Mouse (Mus musculus) induced T-regulatory cell, adult 2 months (primary cell): ENCODE results near the gene Gm44511.
"Not testable (repeated sequence)": the region's sequence is repeated elsewhere in the genome, so short reads cannot be mapped to it uniquely, and the experiment has no call there.

ENCODE experiments used
- DNase-seq: peaks from one replicate; pipeline ENCODE4 v3.0.0-alpha.2; 2012; ENCODE audit warnings: low read depth

Gene Gm44511

DNA sequence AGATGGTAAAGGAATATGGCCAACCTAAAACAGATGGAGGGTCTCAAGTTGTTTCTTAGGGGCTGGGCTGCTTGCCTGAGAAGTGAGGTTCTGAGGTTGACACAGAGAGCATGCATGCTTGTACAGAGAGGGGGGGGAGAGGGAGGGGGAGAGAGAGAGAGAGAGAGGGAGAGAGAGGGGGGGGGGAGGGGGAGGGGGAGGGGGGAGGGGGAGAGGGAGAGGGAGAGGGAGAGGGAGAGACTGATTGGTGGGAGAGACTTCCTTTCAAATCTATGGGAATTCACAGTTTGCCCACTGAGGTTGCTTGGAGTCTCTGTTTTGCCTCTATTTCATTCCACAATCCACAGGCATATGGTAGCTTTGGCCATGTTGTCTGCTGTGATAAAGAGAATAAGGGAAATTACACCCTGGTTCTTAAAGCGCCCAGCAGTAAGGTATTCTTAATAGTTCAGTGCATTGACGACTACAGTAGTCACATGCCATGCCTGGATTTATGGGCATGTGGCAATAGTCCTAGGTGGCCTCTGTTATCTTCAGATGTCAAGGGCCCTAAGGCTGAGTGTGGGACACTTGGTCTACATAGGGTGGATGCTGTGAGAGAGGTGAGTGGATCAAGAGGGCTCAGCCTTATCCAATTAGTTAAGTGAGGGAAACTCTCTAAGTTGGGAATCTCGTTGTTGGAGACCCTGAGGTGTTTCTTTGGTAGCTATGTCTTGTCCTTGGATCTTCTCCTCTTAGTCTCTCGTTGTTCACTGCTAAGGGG lies 15.4 kb upstream of the Gm44511 start:
- peak; percentile 52 for DNase-seq

DNA sequence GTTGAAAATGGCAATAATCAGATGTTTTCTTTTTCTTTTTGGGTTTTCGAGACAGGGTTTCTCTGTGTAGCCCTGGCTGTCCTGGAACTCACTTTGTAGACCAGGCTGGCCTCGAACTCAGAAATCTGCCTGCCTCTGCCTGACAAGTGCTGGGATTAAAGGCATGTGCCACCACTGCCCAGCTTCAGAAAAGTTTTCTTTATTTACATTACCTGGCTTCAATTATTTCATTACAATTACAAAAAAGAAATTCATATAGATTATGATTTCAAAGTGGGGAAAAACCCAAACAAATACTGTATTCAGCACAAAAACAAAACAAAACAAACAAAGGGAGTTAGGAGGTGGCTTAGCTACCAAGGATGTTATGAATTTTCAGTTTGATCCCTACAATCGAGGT lies 14.6 kb upstream of the Gm44511 start:
- peak; percentile 62 for DNase-seq

DNA sequence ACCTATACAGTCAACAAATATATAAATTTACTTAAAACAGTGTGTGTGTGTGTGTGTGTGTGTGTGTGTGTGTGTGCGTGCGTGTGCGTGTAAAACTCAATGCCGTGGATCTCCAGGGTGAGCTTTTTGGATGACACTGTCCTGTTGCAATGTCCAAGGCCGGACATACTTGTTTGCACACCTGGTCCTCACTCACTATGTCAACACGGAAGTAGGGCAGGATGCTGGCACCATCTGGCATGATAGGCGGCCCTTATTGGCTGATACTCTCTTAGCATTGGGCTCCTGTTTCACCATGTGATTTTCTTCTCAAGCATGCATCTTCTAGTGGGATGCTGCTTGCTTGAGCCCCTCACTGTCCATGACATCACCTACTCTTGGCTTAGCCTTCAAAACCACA lies 13.8 kb upstream of the Gm44511 start:
- DNase-seq: peak; percentile 76

DNA sequence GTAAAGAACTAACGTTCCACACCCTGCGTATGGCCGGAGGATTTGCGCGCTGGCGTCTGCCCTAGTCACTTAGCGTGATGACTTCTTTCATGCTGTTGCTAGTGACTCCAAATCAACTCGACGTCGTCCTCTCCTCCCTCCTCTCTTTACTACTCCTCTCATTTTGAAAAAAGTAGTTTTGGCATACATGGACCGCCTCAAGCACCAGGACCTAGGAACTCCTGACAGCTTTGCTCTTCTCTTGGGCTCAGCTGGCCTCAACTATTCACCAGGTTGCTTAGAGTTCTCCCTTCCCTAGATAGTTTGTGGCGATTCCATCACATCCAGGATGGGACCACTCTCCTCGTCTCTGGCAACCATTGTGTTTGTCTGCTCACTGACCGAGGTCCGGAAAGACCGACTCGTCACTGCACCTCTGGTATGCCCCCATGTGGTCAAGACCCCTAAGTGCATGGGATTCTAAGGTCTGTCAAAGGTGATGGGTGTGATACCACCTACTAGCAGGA lies 13.2 kb upstream of the Gm44511 start:
- peak; percentile 97 for DNase-seq

DNA sequence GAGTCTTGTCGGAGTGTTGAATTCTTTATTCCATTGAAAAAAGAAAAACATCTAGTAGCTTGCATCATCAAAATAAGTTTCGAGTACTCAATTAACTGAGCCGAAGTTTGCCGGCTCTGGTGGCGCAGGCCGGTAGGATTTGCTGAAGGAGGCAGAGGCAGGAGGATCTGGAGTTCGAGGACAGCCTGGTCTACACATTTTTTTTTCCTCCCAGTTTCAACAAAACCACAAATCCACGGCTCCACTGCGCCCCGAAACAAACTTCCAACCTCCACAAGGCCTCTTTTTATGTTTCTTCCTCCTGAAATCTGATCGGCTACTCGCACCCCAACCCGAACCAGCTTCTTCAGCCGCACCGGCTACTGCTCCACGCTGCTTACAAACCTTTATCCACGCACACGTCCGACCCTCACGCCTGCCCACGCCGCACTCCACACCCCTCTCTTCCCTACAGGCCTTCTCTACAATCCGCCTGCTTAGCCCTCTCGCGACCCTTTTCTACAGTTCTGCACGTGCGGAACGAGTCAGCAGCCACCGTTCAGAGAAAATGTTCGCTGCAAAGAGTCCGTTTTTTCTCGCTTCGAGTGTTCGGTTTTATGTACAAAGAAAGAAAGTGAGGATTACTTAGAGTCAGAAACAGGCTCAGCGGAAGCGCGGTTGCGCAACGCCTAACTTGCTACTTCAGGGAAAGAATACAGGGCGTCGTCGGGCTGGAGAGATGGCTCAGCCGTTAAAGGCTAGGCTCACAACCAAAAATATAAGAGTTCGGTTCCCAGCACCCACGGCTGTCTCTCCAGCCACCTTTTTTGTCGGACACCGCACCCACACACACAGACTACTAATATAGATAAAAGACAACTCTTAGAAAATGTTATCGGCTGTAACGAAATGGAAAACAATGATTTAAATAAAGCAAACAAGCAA lies 12.5 kb upstream of the Gm44511 start:
- peak; percentile 96 for DNase-seq

DNA sequence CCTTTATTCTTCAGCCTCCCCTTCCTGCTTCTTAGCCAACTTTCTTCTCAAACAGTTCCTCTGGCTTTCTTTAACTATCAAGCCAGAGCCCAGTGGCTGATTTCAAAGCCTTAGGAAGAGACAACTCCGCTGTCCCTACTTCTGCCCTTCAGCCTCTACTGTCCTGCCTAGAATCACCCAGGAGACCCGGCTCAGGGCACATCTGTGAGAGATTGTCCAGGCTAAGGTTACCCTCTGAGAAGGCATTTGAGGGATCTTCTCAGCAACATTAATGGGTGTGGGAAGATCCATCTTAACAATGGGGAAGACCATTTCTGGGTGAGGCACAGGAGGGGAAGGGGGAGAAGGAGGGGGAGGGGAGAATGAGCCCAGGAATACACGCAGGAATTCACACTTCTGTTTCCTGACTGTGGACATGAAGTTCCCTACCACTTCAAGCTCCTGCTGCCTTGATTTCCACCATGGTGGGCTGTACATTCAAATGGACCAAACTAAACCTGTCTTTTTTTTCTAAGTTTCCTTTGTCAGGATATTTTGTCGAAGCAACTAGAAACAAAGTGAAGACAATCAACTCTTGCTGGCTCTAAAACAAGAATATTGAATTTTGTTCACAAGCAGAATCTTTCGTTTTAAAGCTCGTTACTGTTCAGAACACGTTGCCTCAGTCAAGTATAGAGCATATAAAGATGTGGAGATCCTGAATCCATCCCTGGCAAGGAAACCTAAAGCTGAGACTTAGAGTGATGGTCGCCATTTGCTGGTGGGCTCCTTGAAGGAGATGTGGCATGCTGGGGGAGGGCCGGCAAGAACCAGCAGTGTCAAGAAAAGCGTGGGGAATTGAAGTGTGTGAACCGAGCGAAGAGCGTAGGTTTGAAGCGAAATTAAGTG lies 11.6 kb upstream of the Gm44511 start:
- DNase-seq: peak; percentile 57

DNA sequence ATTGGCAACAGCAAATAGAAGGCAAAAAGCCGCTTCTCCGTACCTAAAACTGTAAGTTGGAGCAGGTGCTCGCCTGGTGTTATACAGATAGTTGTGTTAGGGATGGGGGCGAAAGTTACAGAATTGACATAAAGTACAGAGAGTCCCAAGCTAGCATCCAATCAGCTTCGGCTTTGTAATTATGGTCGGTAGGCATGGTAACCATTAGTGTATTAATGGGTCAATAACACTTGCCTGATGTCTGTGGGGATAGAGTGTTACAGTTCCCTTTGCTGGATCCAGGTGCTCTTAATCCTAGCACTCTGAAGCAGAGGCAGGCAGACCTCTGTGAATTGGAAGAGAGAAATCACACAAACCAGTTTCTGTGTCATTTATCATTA lies 10.8 kb upstream of the Gm44511 start:
- no peak for DNase-seq

DNA sequence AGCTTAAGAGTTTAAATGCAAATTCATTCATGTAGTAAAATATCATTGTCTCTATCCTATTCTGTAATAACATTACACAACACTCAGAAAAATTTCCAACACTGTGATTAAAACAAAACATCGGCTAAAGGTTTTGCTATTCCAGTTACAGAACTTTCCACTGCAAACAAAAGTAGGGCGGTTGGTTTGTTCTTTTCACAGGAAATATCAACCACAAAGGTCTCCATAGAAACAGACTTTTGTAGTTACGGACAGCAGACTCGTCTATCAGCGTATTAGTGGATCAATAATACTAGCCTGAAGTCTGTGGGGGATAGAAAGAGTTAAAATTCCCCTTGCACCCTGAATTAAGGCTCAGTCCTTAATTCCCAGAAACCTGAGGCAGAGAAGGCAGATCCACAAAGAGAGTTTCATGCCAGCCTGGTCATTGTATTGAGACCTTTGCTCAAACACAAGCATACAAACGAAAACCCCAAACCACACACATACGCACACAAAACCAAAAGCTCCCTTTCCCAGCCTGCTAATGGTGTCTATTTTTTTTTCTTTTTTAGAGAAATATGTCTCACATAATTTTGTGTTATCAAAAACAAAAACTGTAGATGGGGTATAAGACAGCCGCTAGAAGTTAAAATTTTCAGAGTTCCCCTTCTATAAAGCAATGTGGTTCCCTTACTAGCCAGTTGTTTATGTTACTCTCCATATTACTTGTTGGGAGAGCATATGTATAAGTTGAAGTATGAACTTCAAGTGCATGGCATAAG lies 10.3 kb upstream of the Gm44511 start:
- DNase-seq: peak; percentile 83

DNA sequence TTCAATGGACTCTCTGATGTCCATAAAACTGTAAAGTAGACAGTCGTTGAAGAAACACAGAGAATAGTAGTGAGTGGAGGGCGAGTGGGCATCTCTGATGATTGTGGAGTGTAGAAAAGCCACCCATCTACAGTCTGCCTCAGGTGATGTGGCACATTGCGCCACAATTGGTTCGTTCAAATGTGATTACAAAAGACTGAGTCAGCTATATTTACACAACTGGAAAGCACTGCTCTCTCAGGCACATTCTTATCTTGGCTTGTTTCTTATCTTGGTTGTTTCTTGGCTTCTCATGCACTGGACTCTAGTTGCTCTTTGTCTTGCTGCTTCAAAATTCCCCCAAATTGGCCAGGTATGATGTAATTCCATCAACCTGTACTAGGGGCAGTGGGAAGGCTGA lies 9.5 kb upstream of the Gm44511 start:
- no peak for DNase-seq

DNA sequence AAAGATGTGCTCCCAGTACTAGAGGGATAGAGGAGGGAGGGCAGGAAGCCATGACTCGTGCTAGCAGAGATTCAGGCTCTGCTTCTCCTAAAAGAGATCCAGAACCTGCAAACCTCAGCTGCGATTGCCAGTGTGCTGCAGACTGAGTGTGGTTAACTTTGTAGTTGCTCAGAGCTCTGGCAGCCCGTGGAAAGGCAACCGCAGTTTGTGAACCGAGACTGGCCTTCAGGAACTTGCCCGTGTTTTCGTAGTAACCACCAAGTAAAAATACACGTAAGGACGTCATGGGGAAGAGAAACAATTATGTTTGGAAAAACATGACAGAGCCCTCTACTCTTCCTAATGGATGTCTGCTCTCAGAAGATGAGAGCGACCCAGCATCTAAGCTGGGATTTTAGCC lies 6.9 kb upstream of the Gm44511 start:
- DNase-seq: no peak

DNA sequence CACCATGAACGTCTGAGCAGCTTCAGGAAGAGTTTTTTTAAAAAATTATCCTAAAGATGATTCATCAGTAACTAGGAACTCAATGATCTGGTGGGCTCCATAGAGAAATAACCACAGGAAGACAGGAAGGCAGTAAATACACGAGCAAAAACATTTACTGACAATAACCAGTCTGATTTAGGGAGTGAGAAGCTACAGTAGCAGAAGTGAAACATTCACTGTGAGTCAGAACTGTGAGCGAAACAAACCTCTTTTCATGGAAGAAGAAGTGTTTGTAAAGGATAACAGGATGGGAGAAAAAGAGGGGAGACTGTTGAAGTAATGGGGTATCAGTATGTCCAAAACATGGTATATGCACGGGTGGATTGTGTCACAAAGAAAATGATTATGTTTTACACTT lies 3.7 kb upstream of the Gm44511 start:
- DNase-seq: no peak

DNA sequence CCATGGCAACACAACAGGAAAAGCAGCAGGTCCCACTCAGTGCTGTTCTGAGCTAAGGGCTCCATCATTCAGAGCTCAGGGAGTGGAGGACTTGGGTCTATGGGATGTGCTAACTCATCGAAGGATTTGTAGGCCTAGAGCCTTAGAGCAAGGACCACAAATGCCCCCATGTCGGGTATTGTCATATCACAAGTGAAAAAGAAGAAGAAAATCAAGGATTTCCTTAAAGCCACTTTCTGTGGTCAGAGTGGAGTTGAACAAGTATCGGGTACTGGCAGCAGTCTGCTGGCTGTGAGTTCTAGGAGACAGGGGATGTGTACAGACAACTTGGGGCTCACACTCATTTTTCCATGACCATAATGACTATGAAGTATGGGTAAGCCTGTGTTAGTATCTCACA lies 666 bp upstream of the Gm44511 start:
- no peak for DNase-seq

DNA sequence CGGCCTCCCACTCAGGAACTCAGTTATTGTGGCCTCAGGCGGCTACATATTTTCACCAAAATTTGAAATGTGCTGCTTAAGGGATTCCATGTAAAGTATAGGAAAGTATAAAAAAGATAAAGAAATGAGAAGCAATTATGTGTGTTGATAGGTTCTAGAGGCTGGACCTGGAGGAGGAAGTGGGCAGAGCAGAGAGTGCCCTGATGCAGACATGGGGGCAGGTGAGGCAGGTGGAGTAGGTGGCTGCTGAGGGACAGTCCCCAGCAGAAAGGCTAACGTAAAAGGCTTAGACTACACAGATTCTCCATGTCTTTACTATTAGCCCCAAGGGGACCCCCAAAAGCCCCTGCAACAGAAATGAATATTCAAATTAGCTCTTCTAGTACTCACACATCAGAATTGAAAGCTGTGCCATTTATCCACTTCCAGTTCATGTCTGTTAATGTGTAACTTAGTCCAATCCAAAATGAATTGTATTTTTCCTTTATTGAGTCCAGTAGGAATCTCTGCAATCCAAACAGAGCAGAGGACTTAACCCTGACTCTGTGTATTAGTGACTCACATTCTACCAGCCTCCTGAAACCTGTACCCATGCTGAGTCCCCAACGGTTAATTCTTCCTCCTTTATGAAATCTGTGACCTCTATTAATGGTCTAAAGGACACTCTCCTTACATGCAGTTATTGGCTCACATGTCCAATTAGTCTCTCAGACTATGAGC lies 7.9 kb downstream of the Gm44511 start:
- DNase-seq: no peak

DNA sequence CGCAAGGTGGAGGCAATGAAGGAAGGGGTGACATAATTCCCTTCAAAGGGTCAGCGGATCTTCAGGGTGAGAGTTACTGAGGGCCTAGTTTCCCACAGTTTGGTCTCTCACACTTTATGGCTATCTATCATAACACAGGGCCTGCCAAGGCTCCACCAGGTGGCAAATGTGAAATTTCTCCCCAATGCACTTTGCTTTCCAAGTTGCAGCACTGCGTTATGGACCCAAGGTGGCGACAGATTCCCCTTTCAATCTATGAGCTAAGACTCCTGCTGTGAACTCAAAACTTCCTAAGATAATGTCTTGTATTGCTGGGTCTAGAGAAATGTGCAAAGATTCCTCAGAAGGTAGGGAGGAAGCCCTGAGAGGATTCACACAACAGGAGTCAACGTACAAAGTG lies 17.6 kb downstream of the Gm44511 start:
- peak; percentile 86 for DNase-seq

DNA sequence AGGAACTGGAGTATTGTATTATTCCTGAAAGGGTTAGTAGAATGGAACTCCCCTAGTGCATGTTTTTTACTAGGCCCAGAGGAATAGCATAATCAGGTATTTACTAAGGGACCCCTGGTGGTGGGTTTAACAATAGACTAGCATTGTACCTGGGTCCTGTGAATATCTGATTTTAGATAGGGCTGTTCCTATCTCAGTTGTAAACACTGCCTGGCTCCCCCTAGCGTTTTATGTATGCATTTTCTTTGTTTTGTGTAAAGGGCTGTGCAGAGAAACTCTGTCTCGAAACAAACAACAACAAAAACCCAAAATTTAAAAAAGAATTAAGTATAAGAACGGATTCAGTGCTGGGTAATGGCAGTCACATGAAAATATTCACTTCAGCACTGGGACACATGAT lies 19.1 kb downstream of the Gm44511 start:
- DNase-seq: peak; percentile 87

DNA sequence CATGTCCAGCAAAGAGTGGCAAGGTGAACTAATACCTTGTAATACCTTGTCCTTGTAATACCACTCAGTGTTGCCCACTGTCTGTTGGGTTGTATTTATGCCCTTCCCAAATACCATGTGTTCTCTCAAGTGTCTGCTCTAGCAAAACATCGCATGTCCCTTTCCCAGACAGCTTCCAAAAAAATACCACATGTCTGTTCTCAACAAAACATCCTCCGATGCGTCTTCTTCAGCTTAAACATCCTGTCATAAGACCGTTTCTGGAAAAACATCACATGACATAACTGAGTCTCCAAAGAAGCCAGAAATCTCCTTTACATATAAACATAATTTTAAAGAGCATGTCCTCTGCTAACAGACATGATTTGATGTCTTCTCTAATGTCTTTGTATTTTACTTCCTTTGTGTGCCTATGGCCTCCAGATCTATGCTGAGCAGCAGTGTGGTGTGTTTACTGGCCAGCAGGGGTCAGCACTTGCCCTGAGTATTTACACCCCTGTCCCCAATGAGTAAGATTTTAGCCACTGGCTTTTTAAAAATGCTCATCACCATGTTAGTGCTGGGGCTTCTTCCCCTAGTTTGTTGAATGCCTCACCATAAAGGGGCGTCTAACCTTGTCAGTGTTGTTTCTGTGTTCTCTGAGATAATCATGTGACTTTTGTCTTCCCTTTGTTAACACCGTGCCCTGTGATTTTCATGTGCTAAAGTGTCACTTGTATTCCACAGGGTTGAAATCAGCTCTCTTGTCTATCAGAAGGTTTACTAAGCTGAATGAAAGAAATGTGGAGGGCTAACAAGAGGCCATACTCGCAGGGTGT lies 21.1 kb downstream of the Gm44511 start:
- peak; percentile 86 for DNase-seq

DNA sequence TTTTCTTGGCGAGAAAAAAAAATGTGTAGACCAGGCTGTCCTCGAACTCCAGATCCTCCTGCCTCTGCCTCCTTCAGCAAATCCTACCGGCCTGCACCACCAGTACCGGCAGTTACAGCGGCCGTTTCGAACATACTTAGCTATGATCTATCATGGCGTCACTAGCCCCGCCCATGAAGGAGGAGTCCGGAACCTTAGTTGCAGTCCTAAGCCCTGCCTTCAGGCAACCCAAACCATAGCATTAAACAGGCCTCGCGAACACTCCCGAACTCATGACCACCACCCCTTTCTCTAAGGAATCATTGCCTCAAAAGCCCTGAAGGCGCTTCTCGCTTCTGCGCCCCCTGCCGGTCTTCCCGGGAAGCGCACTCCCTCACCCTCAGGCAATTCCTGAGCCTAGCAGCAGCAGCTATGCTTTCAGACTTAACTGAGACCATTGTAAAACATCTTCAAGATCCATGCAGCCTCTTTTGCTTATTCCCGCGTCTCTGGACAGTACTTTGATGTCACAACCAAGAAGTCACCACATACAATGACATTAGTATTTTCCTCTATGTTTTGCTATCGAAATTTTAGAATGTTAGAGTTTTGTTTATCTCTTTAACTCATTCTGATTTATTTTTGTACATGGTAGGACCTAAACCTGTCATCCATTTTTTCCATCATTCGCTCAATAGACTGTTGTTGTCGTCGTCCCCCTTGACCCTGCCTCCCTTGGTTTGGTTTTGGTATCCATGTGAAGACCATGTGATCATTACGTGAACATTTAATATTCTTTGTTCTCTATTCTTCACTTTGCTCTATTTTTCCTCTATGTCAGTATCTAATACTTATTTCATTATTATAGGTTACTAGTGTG lies 22.9 kb downstream of the Gm44511 start:
- peak; percentile 99 for DNase-seq

DNA sequence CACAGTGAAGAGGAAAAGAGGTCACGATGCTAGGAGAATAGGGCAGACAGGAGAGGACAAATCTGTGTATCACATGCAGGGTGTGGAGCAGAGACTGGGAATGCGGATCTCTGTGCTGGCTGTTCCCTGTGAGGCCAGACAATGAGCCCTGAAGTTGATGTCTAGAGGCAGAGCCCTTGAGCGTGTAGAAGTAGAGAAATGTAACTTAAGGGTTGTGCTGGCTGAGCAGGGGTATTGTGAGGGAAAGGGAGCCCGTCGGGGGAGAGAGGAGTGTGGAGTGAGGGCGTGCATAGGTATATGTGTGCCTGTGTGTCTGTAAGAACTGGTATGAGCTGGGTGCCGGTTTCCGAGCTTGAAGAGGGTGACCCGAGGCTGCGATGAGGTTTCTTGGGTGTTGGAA lies 23.6 kb downstream of the Gm44511 start:
- no peak for DNase-seq

DNA sequence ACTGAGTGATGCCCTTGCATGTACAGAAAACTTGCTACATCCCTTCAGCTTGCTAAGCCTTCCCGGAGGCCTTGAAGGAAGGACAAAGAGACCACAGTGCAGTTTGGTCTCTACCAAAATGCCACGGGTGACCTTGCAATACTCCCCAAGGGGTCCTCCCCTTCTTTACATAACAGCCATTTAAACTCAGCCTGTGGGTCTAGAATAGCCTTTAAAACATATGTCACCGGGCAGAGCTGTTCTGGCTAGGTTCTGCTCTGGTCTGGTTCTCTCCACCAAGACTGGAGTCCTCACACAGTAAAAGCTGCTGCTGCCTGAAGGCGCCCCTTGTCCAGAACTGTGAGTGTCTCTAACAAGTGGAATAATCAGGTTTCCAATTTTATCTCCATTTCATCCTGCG lies 25.4 kb downstream of the Gm44511 start:
- DNase-seq: not testable (repeated sequence)
